15 mouse cellular contexts compared by ENCODE assay signal in genomic region chr8:125336799-125337198, GRCm38 (mm10).
DNase-seq lines count a peak whose midpoint lies in the region; ATAC-seq and TF ChIP-seq lines count a peak whose summit lies in the region.
"Had no signal": no experiment of that assay in that cellular context is flagged by ENCODE, and none has a peak within 500 bp of the region (broad histone marks: within the 10 kb centered on the region; RNA-seq: fewer than 3 reads in every experiment).

No protein-coding gene starts in this region.

- no peak overlapping the region for H3K4me3 ChIP-seq in lung, embryonic 14.5 days (ENCODE audit: low read depth, low read length)
- H3K4me3 ChIP-seq: embryonic facial prominence, embryonic 15.5 days; heart, adult 2 months; limb, embryonic 12.5 days had no signal

- H3K9ac ChIP-seq in lung, embryonic 14.5 days: no peak overlapping the region
- H3K9ac ChIP-seq: embryonic facial prominence, embryonic 15.5 days; limb, embryonic 12.5 days had no signal

- DNase-seq in lung, embryonic 14.5 days: no peak
- no peak for DNase-seq in lung, postnatal 4 days
- peak; percentile 76 for DNase-seq in CD4-positive helper T cell, adult 2 months (ENCODE audit: low read depth, low spot score)
- peak; percentile 59 for DNase-seq in T-cell, adult 2 months (ENCODE audit: low spot score)
- DNase-seq in naive thymus-derived CD4-positive, alpha-beta T cell, adult 2 months (ENCODE audit: low read depth): peak; percentile 71
- no peak for DNase-seq in embryo, embryonic 10 days (ENCODE audit: low spot score)
- no peak for DNase-seq in frontal cortex, postnatal 14 days (ENCODE audit: low spot score in 2 of 2)
- no peak for DNase-seq in MN1 (ENCODE audit: low spot score)
- DNase-seq: cerebellum, postnatal 14 days; heart, adult 2 months; kidney, postnatal 14 days; layer of hippocampus, postnatal 36 days; lung, adult 2 months had no signal

- 0 out of 2 replicates have a peak, but pooled peaks have one; percentile 8 for ATAC-seq in lung, embryonic 14.5 days (ENCODE audit: insufficient read depth)

- H3K27ac ChIP-seq in lung, embryonic 14.5 days (ENCODE audit: low read depth): no peak overlapping the region
- H3K27ac ChIP-seq: embryonic facial prominence, embryonic 15.5 days; heart, adult 2 months; limb, embryonic 12.5 days had no signal

- 55% methylated on average over 3 of the region's 3 CpGs for WGBS in lung, embryonic 14.5 days

- H3K4me1 ChIP-seq in lung, embryonic 14.5 days (ENCODE audit: insufficient read depth): 0 out of 2 replicates have a peak, but pooled peaks cover 4% of the 10 kb centered on the region

- TF ChIP-seq CTCF in lung, embryonic 14.5 days (IDR thresholded peaks at IDR 0.05; ENCODE audit: low read depth): no peak

- no peaks in the 10 kb centered on the region for H3K27me3 ChIP-seq in lung, embryonic 14.5 days (ENCODE audit: insufficient read depth, low read length)
- H3K27me3 ChIP-seq: embryonic facial prominence, embryonic 15.5 days had no signal

- no peaks in the 10 kb centered on the region for H3K9me3 ChIP-seq in lung, embryonic 14.5 days (ENCODE audit: low read depth, low read length)
- H3K9me3 ChIP-seq: embryonic facial prominence, embryonic 15.5 days; limb, embryonic 12.5 days had no signal

- H3K4me2 ChIP-seq in lung, embryonic 14.5 days: no peak overlapping the region
- H3K4me2 ChIP-seq: embryonic facial prominence, embryonic 15.5 days; limb, embryonic 12.5 days had no signal

- no peaks in the 10 kb centered on the region for H3K36me3 ChIP-seq in lung, embryonic 14.5 days (ENCODE audit: insufficient read depth)
- H3K36me3 ChIP-seq: embryonic facial prominence, embryonic 15.5 days; limb, embryonic 12.5 days had no signal

Comparison
In these comparisons a context has a peak if more than half of its experiments do, and no peak if none do; other contexts are left out.
1. DNase-seq: peak in CD4-positive helper T cell, adult 2 months (single experiment), T-cell, adult 2 months (single experiment) and naive thymus-derived CD4-positive, alpha-beta T cell, adult 2 months (single experiment); none in lung, embryonic 14.5 days (single experiment), lung, postnatal 4 days (0 of 2), embryo, embryonic 10 days (single experiment), frontal cortex, postnatal 14 days (0 of 2) and MN1 (single experiment).